Mouse (Mus musculus) heart, postnatal 10 days (tissue): Measurements from ENCODE around the gene Scgb2b21. TPM values are rescaled to one million over a fixed set of nuclear protein-coding genes. Genes with fewer than 3 reads are reported as not detected.
"Not testable (repeated sequence)": the region's sequence is repeated elsewhere in the genome, so short reads cannot be mapped to it uniquely, and the experiment has no call there.

Experiments used
- DNase-seq, 2 experiments: peaks; one replicate each; pipeline ENCODE4 v3.0.0; 2021
- intact Hi-C: fragments of 180-260 bp; cut with DNase I; formaldehyde crosslinking; loops from one replicate; pipeline ENCODE4 v1.15.1; 2025
- total RNA-seq, 2 experiments: library from RNA; stranded (reverse); gene quantifications; 2 replicates each; pipeline ENCODE4 v1.2.3; 2021

Scgb2b21 gene
- not detected for total RNA-seq

- DNase-seq: no peak
- intact Hi-C loops: no loop called here
Measured at GRCm38 (mm10) chr7:33520358-33520757, at the start of gene Scgb2b21. Gene Scgb2b21, minus strand, starts transcription at chr7:33520458.

GRCm38 (mm10) chr7:33543420-33543819, 23.2 kb upstream of the Scgb2b21 start:
- intact Hi-C loops, DNase-seq: not testable (repeated sequence)

Other genes with a start within 250 kb of the Scgb2b21 start
- not detected for gene Scgb2b19, start 240.1 kb downstream of the Scgb2b21 start, total RNA-seq
- not detected for gene Scgb1b19, start 233.2 kb downstream of the Scgb2b21 start, total RNA-seq
- gene Scgb2b20, start 154.1 kb downstream of the Scgb2b21 start, total RNA-seq: not detected
- not detected for gene Scgb1b20, start 147.2 kb downstream of the Scgb2b21 start, total RNA-seq
- gene Scgb2b24, start 218.9 kb upstream of the Scgb2b21 start, total RNA-seq: not detected
- gene Scgb1b24, start 223.3 kb upstream of the Scgb2b21 start, total RNA-seq: not detected